Mouse (Mus musculus): ENCODE results near the gene Samhd1.

Samhd1 gene

DNA sequence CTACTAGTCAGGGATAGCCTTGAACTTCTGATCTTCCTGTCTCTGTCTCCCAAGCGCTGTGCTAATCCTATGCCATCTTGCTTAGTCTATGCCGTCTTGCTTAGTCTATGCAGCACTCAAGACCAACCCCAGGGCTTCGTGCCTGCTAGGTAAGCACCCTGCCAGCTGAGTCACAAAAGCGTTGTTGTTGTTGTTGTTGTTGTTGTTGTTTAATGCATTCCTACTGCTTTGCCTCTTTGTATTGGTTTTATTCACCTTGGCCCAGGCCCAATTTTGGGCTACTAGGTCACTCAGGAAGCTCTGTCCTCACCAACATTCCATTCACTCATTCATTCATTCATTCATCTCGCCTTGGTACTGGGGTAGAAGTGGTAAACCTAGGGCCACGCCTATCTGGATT, 79.3 kb downstream of the Samhd1 start:
- in situ Hi-C loops (cut with MboI, MseI), result no loop called here

DNA sequence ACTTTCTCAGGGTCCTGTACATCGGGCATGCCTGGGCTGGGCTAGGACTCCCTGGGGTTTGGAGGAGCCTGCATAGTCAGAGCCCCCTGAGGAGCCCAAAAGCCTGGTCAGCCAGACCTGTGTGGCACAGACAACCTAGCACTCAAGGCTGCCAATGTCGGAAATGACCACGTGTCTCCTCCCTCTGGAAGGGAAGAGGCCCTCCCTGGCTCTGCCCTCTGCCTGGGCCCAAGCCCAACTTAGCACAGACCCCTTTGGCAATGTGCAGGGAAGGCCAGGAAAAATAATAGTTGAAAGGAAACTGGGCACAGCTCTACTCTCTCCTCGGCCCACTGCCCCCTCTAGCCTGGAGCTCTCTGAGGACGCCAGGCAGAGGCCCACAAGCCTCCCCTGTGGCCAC, 80.2 kb downstream of the Samhd1 start:
- in situ Hi-C loops (cut with MboI, MseI), result no loop called here

DNA sequence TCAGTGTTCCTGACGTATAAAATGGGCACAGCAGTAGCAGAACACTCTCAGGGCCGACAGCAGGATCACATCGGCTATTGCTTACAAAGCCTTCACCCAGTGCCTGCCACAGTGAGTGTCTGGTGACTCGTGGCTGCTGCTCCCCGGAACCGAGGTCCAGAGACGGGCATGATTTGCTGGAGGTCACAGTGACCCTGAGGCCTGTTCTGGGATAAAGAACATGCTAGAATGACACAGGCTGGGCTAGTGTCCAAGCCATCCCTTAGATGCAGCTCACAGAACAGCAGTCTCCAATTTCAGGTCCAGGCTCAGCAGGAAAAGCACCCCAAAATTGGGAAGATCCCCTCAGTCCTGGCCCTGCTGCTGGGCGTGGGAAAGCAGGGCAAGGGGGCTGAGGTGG, 80.8 kb downstream of the Samhd1 start:
- in situ Hi-C loops (cut with MboI, MseI), result no loop called here

DNA sequence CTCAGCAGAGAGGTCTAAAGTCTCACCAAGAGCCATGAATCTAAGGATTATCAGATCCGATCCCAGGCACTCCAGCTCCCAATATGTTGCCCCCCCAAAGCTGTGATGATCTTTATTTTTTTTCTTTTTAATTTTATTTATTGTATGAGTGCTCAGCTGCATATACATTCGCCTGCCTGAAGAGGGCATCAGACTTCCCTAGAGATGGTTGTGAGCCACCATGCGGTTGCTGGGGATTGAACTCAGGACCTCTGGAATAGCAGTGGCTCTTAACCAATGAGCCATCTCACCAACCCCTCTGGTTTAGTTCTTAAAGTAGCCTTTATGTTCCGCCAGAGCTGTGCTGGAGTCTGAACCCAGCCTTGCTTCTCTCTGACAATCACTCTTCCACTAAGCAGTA, 81.3 kb downstream of the Samhd1 start:
- in situ Hi-C loops (cut with MboI, MseI), result no loop called here

DNA sequence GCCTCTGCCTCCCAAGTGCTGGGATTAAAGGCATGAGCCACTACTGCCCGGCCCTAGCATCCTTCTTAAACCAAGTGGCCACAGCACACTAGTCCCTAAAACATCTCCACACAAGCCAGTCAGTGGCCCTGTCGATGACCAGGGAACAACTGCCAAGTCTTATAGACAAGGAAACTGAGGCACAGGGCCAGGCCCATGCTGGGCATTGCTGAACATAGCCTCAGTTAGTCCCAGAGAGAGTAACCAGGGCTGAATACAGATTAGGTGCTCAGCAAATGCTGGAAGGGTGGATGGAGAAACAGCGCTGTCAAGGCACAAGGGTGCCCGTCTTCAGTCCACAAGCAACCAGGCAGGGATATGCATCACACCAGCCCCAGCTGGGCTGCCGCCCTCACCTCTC, 81.9 kb downstream of the Samhd1 start:
- in situ Hi-C loops (cut with MboI, MseI), result no loop called here

DNA sequence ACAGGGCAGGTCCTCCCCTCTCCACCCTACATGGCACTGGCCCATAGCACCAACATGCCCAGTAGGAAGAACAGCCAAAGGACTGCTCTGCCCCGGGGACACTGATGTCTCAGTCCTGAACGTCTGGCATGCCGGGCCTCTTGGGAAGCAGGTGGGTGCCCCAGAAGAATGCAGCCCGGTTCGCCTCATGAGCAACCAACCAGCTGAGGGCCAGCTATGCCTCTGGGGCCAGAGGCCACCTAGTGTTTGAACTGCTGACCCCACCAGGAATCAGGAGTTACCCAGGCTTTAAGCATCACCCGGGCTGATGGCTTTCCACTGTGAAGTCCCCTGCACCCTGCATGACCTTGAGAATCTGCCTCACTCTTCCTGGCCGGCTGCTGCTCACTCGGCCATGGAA, 82.6 kb downstream of the Samhd1 start:
- in situ Hi-C loops (cut with MboI, MseI), result no loop called here

DNA sequence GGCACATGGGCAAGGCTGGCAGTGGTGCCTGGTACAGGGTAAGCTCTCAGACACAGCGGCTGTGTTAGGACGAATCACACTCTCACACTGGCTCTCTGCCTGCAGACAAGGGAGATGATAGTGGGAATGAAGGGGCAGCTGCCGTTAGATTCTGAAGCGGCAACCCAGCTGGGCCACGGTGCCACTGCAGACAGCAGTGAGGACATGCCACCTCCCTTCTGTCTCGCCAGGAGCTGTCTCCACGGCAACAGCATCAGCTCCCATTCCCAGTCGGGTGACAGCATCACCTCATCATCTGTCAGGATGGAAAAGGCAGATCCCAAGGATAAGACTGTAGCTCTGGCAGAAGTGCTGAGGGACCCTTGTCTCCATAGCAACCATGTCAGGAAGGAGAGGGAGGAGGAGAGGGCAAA, 85.2 kb downstream of the Samhd1 start:
- in situ Hi-C loops (cut with MboI, MseI), result no loop called here

DNA sequence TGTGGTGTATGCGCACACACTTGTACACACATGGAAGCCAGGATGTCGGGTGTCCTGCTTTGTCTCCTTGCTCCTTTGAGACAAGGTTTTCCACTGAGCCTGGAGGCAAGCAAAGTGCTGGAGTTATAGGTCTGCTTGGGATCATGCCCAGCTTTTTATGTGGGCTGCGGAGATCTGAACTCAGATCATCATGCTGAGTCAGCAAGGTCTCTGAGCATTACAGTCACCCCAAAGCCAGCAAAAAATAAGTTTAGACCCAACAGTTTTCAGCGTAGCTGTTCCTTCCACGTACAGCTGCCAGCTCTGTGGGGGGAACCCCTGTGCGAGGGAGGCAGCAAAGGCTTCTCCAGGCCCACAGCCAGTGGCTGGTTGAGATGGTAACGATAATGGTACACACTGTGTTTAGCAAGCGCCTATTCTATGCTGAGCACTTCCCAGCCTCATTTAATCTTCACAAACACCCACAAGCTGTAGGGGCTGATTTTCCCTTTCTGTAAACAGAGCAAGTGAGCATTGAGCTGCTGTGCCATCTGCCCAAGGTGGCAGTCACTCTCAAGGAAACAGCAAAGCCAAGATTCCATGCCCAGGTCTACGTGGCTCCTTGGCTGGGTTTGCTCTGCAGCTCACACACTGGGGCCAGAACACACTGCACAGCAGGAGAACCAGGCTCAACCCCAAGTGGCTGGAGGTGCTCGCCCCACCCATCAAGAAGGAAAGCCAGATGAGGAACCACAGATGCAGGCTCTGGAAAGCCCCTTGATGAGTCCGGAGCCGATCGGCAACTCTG, 86.5 kb downstream of the Samhd1 start:
- in situ Hi-C loops (cut with MboI, MseI), result no loop called here
